Mouse (Mus musculus) NIH3T3 (cell line): ENCODE measurements around the gene Clip1.

Experiments used
- DNase-seq: peaks from one replicate; pipeline ENCODE4 v3.0.0-alpha.2; 2012; ENCODE audit warnings: low read depth

Clip1 gene

GRCm38 (mm10) chr5:123670800-123671472 lies 13.5 kb downstream of the Clip1 start:
- DNase-seq = peak; percentile 37

DNA sequence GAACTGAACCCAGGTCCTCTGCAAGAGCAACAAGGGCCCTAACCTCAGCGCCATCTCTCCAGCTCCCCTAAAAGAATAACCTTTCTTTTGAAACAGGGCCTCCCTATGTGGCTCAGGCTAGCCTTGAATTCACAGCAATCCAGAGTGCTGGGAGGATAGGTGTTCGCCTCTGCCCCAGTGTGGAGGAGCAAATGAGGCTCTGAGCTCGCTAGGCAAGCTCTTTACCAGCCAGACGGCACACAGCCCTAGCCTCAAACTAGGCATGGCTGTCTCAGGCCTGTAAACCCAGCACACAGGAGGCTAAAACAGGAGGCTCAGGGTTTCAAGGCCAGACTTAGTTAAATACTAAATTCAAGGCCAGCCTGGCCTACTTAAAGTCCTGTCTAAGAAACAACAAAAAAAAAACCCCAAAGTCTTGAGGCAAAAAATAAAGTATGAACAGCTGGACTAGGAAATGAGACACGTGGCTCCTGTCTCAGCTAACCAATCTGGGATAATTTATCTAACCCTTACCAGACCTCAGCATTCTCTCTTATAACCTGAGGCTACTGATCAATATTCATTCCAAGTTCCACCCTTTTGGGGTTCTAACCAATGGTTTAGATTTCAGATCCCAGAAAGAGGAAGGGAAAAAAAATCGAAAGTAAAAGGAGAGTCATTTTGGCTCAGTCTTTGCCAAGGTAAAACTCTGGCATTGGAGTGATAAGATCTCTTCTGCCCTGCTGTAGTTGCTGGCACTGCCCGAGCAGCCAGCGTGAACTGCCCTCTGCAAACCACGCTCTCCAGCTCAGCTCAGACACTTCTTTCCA lies 14.2 kb downstream of the Clip1 start:
- DNase-seq = peak; percentile 49

GRCm38 (mm10) chr5:123667915-123668314 lies 16.5 kb downstream of the Clip1 start:
- no peak for DNase-seq

- DNase-seq = peak; percentile 29
These were observed 18.5 kb downstream of the Clip1 start for GRCm38 (mm10) chr5:123665956-123666355.

GRCm38 (mm10) chr5:123664329-123664728 lies 20.1 kb downstream of the Clip1 start:
- no peak for DNase-seq

DNA sequence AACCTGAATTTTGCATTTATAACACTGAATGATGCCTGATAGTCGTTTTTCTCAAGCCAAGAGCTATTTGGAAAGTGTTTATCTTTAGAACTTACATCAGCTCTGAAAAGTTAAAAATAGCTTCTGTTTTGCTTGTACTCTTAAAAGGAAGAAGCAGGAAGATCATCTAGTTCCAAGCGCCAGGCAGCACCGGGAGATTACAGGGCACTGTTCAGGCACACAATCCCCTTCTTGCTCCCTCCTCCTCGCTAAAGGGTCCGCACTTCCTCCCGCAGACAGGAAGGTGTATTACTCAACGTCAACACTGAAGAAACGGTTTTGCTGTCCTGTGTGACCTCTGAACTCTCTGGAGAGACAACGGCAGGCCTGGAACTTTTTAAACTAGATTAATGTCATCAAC lies 22.4 kb downstream of the Clip1 start:
- DNase-seq = peak; percentile 29

DNA sequence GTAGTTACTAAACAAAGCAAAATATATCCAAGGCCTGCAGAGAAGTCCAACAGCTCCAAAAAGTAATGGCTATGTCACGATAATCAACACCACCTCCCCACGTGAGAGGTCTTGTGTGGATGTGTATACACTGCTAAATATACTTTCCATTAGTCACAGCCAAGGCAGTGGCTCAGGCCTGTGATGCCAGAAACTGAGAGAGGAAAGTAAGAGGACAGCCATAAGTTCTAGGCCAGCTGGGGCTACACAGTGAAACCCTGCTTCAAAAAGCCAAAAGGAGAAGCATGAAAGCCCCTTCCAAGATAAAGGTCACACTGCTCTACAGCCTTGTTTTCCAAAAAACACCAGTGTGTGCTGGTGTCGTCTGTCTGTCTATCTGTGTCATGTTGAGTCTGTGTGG lies 22.8 kb downstream of the Clip1 start:
- peak; percentile 65 for DNase-seq

DNA sequence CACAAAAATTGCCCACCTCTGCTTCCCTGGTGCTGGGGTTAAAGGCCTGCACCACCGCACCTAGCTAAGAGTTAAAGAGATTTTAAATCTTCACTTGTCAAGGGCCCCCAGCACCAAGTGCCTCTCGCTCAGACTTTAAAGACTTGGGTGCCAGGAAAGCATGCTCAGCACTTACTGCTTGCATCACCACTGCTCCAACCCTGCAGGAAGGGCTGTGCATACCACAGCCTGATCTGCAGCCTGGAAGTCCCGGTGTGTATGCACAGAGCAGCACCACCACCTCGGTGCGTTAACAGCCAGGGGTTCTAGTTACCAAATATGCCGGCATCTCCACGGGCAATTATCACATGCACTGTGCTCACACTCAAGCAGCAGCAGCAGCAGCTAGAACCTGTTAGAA lies 26.8 kb downstream of the Clip1 start:
- peak; percentile 29 for DNase-seq

DNA sequence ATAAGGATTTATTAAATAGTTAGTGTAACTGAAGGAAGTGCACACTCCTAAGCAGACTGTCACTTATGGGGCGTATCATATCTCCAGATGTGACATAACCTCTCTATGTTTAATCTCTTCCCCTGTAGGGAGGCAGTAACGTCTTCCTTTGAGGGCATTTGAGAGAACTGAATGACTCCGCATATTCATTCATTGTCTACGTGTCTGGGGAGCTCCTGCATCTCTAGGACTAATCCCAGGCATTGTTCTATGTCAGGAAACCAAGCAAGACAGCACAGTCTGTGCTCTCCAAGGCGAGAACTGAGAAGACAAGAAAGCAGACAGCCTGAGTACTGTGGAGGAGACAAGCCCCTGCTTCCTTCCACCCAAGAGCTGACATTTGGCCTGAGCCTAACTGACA lies 29.5 kb downstream of the Clip1 start:
- DNase-seq = no peak

GRCm38 (mm10) chr5:123653287-123653801 lies 31.1 kb downstream of the Clip1 start:
- no peak for DNase-seq

- no peak for DNase-seq
These were observed 33.6 kb downstream of the Clip1 start for GRCm38 (mm10) chr5:123650825-123651224.

DNA sequence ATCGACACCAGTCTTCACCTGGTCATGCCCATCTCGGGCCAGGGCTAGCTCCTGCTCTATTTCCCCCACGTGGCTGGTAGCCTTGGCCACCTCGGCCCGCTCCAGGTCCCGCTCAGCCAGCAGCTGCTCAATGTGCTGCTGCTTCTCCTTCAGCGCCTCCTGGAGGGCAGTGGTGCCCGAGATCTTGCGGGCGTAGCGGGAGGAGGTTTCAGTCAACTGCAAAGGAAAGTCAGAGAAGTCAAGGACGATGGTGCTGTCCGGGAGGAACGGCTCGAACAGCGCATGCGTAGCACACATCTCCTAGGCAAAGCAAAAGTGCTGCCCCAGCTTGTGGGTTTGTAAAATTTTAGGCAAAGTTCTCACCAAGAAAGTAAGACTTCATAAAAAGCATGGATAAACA lies 42.0 kb downstream of the Clip1 start:
- DNase-seq = no peak

GRCm38 (mm10) chr5:123641259-123641900 lies 43.0 kb downstream of the Clip1 start:
- DNase-seq = no peak

DNA sequence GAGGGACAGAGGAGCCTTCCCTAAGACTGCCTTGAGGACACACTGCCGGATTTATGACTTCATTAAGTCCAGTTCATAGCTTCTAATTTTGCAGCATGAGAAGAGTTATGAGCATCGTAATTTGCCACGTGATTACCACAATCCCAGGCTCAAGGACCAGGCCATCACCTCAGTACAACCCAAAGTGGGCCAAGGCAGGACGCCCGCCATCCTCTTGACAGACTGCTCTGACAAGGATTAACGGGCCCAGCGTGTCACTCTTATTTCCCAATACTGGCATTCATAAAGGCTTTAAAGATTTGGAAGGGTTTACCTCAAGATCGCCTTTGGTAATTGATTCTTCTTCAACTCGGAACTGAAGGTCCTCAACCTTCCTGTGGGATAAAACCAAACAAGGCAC lies 44.2 kb downstream of the Clip1 start:
- DNase-seq = no peak

- DNase-seq = no peak
These were observed 53.2 kb downstream of the Clip1 start for GRCm38 (mm10) chr5:123631210-123631609.

DNA sequence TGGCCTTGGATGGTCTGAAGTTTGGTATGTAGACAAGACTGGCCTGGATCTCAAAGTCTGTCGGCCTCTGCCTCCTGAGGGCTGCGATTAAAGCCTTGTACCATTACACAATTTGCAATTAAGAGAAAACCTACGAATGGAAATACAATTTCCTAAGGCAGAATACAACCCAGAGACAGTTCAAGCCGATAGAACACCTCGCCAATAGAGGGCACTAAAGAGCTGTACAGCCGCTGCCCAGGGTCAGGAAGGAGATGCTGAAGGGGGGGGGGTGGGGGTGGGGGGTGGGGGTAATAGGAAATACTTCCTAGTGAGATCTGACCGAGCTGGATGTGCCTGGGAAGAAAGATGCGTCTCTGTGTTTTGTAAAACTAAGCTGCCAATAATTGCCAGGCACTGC lies 57.8 kb downstream of the Clip1 start:
- peak; percentile 89 for DNase-seq

- no peak for DNase-seq
These were observed 62.0 kb downstream of the Clip1 start for GRCm38 (mm10) chr5:123622421-123622820.

DNA sequence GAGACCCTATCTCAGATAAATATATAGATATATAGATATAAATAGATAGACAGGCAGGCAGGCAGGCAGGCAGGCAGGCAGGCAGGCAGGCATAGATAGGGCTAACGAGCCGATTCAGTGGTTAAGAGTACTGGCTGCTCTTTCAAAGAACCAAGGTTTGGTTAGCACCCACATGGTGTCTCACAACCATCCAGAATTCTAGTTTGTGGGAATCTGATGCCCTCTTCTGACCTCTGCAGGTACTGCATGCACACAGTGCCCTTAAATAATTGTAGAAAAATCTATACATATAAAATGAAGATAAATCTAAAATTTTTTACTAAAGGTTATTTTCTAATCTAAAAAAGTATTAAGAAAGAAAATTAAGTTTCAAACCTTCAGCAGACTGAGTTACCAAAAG lies 65.9 kb downstream of the Clip1 start:
- DNase-seq = peak; percentile 57

DNA sequence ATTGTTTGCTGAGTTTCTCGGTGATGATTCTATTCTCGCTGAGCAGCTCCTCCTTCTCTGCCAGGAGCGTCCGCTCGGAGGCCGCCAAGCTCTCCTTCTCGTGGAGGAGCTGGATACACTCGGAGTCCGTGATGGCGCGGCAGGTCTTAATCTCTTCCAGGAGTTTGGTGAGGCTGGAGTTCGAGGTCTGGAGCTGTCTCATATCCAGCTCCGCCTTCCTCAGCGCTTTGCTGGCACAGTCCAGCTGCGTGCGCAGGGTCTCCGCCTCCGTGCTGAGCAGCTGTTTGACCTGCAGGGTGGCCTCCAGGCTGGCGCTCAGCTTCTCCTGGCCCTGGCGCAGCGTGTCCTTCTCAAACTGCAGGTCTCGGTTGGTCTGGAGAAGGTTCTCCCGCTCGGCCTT lies 70.2 kb downstream of the Clip1 start:
- DNase-seq = no peak

GRCm38 (mm10) chr5:123609843-123610242 lies 74.6 kb downstream of the Clip1 start:
- peak; percentile 89 for DNase-seq

- no peak for DNase-seq
These were observed 75.0 kb downstream of the Clip1 start for GRCm38 (mm10) chr5:123609416-123609815.

DNA sequence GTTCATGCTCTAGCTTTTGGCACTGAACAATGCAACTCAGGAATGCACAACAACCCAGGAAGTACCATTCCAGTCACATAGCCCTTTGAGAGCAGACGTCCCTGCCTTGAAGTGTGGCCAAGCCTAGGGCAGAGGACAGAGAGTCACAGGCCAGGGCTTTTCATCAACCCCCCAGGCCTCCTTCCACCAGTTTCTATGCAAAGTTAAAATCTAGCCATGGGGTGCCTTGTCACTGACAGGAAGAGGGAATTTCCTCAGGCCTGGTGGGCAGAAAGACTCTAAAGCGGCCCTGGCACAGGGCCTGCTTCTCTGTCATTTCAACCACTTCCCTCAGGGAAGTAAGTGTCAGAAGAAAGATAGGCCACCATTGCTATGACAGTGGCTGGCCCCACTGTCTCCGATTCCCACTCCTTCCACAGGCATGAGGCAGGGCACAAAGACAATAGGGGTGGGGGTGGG lies 77.2 kb downstream of the Clip1 start:
- no peak for DNase-seq

DNA sequence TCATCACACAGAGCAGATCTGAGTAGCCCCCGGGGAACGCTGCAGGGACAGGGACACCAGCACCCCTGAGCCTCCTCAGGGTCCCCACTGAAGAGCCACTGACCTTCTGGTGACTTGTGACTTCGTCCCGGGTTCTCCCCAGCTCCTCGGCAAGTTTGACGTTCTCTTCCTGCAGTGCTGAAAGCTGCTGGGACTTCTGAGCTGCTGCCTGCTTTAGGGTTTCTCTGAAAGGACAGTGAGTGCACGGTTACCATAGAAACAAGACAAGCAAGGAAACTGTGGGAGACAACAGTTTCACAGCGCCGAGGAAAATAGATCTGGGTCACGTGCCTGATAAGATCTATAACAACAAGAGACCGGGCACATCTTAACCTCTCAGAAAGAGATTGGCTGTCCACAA lies 80.9 kb downstream of the Clip1 start:
- DNase-seq = no peak
